Comparison of ENCODE assay signal across 41 mouse cellular contexts in genomic region chr2:58523894-58524293, GRCm38 (mm10). TPM values are rescaled to one million over a fixed set of nuclear protein-coding genes. Genes with fewer than 3 reads are reported as not detected.
"Had no signal": no experiment of that assay in that cellular context is flagged by ENCODE, and none has a peak within 500 bp of the region (broad histone marks: within the 10 kb centered on the region; RNA-seq: fewer than 3 reads in every experiment).

No protein-coding gene starts in this region.

- H3K4me2 ChIP-seq: heart, embryonic 12.5 days; hindbrain, embryonic 12.5 days; hindbrain, embryonic 14.5 days; intestine, embryonic 15.5 days; limb, embryonic 13.5 days; limb, embryonic 15.5 days; liver, embryonic 12.5 days had no signal

- DNase-seq: gastrocnemius, postnatal 10 days; gastrocnemius, postnatal 25 days; heart, adult 18-20 months; heart, postnatal 10 days; heart, postnatal 4 days; layer of hippocampus, adult 9-11 months; layer of hippocampus, postnatal 36 days; left cerebral cortex, postnatal 4 days; lung, adult 18-20 months had no signal

- H3K4me3 ChIP-seq: heart, embryonic 10.5 days; heart, embryonic 12.5 days; hindbrain, embryonic 10.5 days; hindbrain, embryonic 12.5 days; intestine, embryonic 15.5 days; limb, embryonic 13.5 days; limb, embryonic 15.5 days; liver, embryonic 12.5 days had no signal

- H3K9me3 ChIP-seq: heart, embryonic 10.5 days; heart, embryonic 12.5 days; hindbrain, embryonic 10.5 days; hindbrain, embryonic 12.5 days; intestine, embryonic 15.5 days; limb, embryonic 13.5 days; limb, embryonic 15.5 days; liver, embryonic 12.5 days had no signal

- H3K27me3 ChIP-seq: heart, embryonic 12.5 days; hindbrain, embryonic 12.5 days; intestine, embryonic 15.5 days; limb, embryonic 13.5 days; limb, embryonic 15.5 days; liver, embryonic 12.5 days had no signal

- H3K27ac ChIP-seq: heart, embryonic 10.5 days; hindbrain, embryonic 10.5 days; hindbrain, embryonic 12.5 days; hindbrain, embryonic 14.5 days; intestine, embryonic 15.5 days; limb, embryonic 13.5 days; limb, embryonic 15.5 days; liver, embryonic 12.5 days; liver, embryonic 14.5 days had no signal

- H3K9ac ChIP-seq: forebrain, postnatal 0 days; heart, embryonic 12.5 days; hindbrain, embryonic 12.5 days; hindbrain, embryonic 14.5 days; intestine, embryonic 15.5 days; limb, embryonic 13.5 days; limb, embryonic 15.5 days; liver, embryonic 12.5 days; liver, embryonic 14.5 days had no signal

- H3K36me3 ChIP-seq: heart, embryonic 10.5 days; heart, embryonic 12.5 days; hindbrain, embryonic 10.5 days; hindbrain, embryonic 12.5 days; intestine, embryonic 15.5 days; limb, embryonic 13.5 days; limb, embryonic 15.5 days; liver, embryonic 12.5 days had no signal

- ATAC-seq: forebrain, postnatal 0 days; hindbrain, embryonic 16.5 days; inflammation-experienced regulatory T-cells, adult 6 months; intestine, embryonic 15.5 days; intestine, postnatal 0 days; liver, embryonic 12.5 days had no signal

RNA-seq across cellular contexts. Expression of gene Gm17409, which starts 54.0 kb away (rescaled TPM):
- total RNA-seq: forebrain, postnatal 0 days; gastrocnemius, adult 18-20 months; gastrocnemius, postnatal 10 days; gastrocnemius, postnatal 25 days; gastrocnemius, postnatal 4 days; granulocyte monocyte progenitor cell, adult 5-6 weeks; heart, adult 18-20 months; heart, adult 8-10 months; heart, postnatal 10 days; heart, postnatal 25 days; heart, postnatal 4 days; layer of hippocampus, adult 18-20 months; layer of hippocampus, adult 8-10 months; layer of hippocampus, postnatal 14 days; layer of hippocampus, postnatal 36 days; left cerebral cortex, adult 18-20 months; left cerebral cortex, adult 8-10 months; left cerebral cortex, postnatal 10 days; left cerebral cortex, postnatal 25 days; left cerebral cortex, postnatal 4 days; liver, adult 2 months had no signal
- polyA plus RNA-seq: forebrain, postnatal 0 days; heart, embryonic 10.5 days; heart, embryonic 12.5 days; heart, embryonic 14.5 days; heart, embryonic 16.5 days; hindbrain, embryonic 10.5 days; hindbrain, embryonic 12.5 days; hindbrain, embryonic 14.5 days; hindbrain, embryonic 16.5 days; inflammation-experienced regulatory T-cells, adult 6 months; intestine, embryonic 15.5 days; intestine, postnatal 0 days; large intestine, adult 2 months; limb, embryonic 11.5 days; limb, embryonic 13.5 days; limb, embryonic 15.5 days; liver, adult 2 months; liver, embryonic 12.5 days; liver, embryonic 14.5 days; liver, embryonic 16.5 days had no signal
